Mouse (Mus musculus) myocyte (in vitro differentiated cells): ENCODE results near the gene Smok3b.

ENCODE experiments used
- MAX ChIP-seq: IDR thresholded peaks from one replicate; pipeline ENCODE4 v1.6.1; 2011; ENCODE audit warnings: low read depth, mild to moderate bottlenecking, control low read depth
- MYOD1 ChIP-seq, 3 experiments: IDR thresholded peaks; one replicate each; pipeline ENCODE4 v1.6.1; 2011; ENCODE audit warnings: control low read depth in 2 of 3, low read depth in 2 of 3, mild to moderate bottlenecking in 2 of 3, moderate library complexity in 1 of 3; ENCODE audit not compliant: insufficient read length in 2 of 3, control insufficient read depth in 1 of 3
- POLR2A ChIP-seq: IDR thresholded peaks from one replicate; pipeline ENCODE4 v1.6.1; 2011; ENCODE audit warnings: low read depth, mild to moderate bottlenecking, control low read depth, moderate library complexity; ENCODE audit not compliant: insufficient read length
- SRF ChIP-seq: IDR thresholded peaks from one replicate; pipeline ENCODE4 v1.6.1; 2011; ENCODE audit warnings: low read depth; ENCODE audit not compliant: control insufficient read depth, insufficient read length
- TCF12 ChIP-seq: IDR thresholded peaks from one replicate; pipeline ENCODE4 v1.6.1; 2011; ENCODE audit warnings: mild to moderate bottlenecking, control low read depth; ENCODE audit not compliant: poor library complexity, insufficient read depth, severe bottlenecking

DNA sequence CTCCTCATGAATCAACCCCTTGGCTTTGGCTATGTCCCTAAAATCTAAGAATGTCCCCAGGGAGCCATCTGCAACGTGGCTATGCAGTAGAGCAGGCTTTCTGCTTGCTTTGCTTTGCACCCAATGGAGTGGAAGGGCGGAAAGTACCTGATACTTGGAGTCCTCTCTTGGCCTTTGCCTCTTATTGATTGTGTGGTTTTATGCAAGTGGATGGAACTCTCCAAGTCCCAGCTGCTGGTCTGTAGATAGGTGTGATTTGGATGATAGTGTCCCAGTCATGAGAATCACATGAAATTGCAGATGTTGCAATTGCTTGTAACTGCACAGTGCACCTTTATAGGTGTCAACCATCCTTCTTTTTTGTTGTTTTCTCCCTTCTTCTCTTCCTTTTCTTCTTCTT, 54.9 kb downstream of the Smok3b start:
- no peak for TF ChIP-seq POLR2A
- no peak for TF ChIP-seq SRF
- TF ChIP-seq MYOD1 (IDR thresholded peaks at IDR 0.05; ENCODE audit: control insufficient read depth in 1 of 3, insufficient read length in 2 of 3, low read depth in 2 of 3), result no peak
- no peak for TF ChIP-seq TCF12
- no peak for TF ChIP-seq MAX
